Mouse (Mus musculus): ENCODE measurements at regions not wholly inside any gene's neighbourhood (a gene's known extent, or its start where the extent isn't known, plus 50 kb on each side); places are given as distances from the start of the nearest gene placed in this dataset.
"Not testable (repeated sequence)": the region's sequence is repeated elsewhere in the genome, so short reads cannot be mapped to it uniquely, and the experiment has no call there.

- no peak for DNase-seq (ENCODE audit: low spot score)
These were observed 367.4 kb upstream of the Arhgap42 start for GRCm38 (mm10) chr9:9606322-9606721.

GRCm38 (mm10) chr9:9591263-9591662, 352.4 kb upstream of the Arhgap42 start:
- DNase-seq (ENCODE audit: low spot score), result no peak

- peak; percentile 27 for DNase-seq (ENCODE audit: low spot score)
These were observed 344.2 kb upstream of the Arhgap42 start for GRCm38 (mm10) chr9:9583011-9583605.

- DNase-seq (ENCODE audit: low spot score), result no peak
These were observed 343.6 kb upstream of the Arhgap42 start for GRCm38 (mm10) chr9:9582301-9583010.

GRCm38 (mm10) chr9:9568040-9568649, 329.2 kb upstream of the Arhgap42 start:
- DNase-seq (ENCODE audit: low spot score), result no peak

GRCm38 (mm10) chr9:9564551-9564950, 325.6 kb upstream of the Arhgap42 start:
- no peak for DNase-seq (ENCODE audit: low spot score)

- DNase-seq (ENCODE audit: low spot score), result no peak
These were observed 309.8 kb upstream of the Arhgap42 start for GRCm38 (mm10) chr9:9548657-9549056.

- no peak for DNase-seq (ENCODE audit: low spot score)
These were observed 308.7 kb upstream of the Arhgap42 start for GRCm38 (mm10) chr9:9547570-9547969.

- DNase-seq (ENCODE audit: low spot score), result no peak
These were observed 308.2 kb upstream of the Arhgap42 start for GRCm38 (mm10) chr9:9547121-9547520.

- DNase-seq (ENCODE audit: low spot score), result no peak
These were observed 261.4 kb upstream of the Arhgap42 start for GRCm38 (mm10) chr9:9500345-9500744.

GRCm38 (mm10) chr9:9493594-9494182, 254.8 kb upstream of the Arhgap42 start:
- no peak for DNase-seq (ENCODE audit: low spot score)

GRCm38 (mm10) chr9:9477145-9477544, 238.2 kb upstream of the Arhgap42 start:
- no peak for DNase-seq (ENCODE audit: low spot score)

GRCm38 (mm10) chr9:9475009-9475744, 236.3 kb upstream of the Arhgap42 start:
- no peak for DNase-seq (ENCODE audit: low spot score)

GRCm38 (mm10) chr9:9444213-9444612, 205.3 kb upstream of the Arhgap42 start:
- DNase-seq (ENCODE audit: low spot score), result no peak

GRCm38 (mm10) chr9:9420326-9420725, 181.4 kb upstream of the Arhgap42 start:
- DNase-seq (ENCODE audit: low spot score), result no peak

- no peak for DNase-seq (ENCODE audit: low spot score)
These were observed 173.7 kb upstream of the Arhgap42 start for GRCm38 (mm10) chr9:9412460-9413181.

- not testable (repeated sequence) for DNase-seq (ENCODE audit: low spot score)
These were observed 155.3 kb upstream of the Arhgap42 start for GRCm38 (mm10) chr9:9394190-9394589.

- no peak for DNase-seq (ENCODE audit: low spot score)
These were observed 137.8 kb upstream of the Arhgap42 start for GRCm38 (mm10) chr9:9376650-9377189.

- peak; percentile 74 for DNase-seq (ENCODE audit: low spot score)
These were observed 136.5 kb upstream of the Arhgap42 start for GRCm38 (mm10) chr9:9375304-9375904.

- DNase-seq (ENCODE audit: low spot score), result peak; percentile 6
These were observed 133.7 kb upstream of the Arhgap42 start for GRCm38 (mm10) chr9:9372594-9372993.

GRCm38 (mm10) chr9:9368731-9369130, 129.8 kb upstream of the Arhgap42 start:
- DNase-seq (ENCODE audit: low spot score), result no peak

Measured in ovary, postnatal 14 days (tissue).